Mouse (Mus musculus): ENCODE measurements around the gene Nebl.

- no peak for TF ChIP-seq POLR2A (IDR thresholded peaks at IDR 0.05; ENCODE audit: low read depth, low read length)
- no peak for TF ChIP-seq CTCF (IDR thresholded peaks at IDR 0.05; ENCODE audit: extremely low read depth, insufficient read depth, insufficient read length, insufficient replicate concordance)
Observed at GRCm38 (mm10) chr2:17453676-17454075, 277.6 kb downstream of the Nebl start.

All from spleen, adult 2 months (tissue).